Mouse (Mus musculus) c-Kit-negative CD71-positive TER-119-positive erythroid progenitor cells, embryonic 14.5 days (primary cell): Measurements from ENCODE around the gene Topbp1.

ENCODE experiments used
- DNase-seq: peaks from one replicate; pipeline ENCODE4 v3.0.0-alpha.2; 2013; ENCODE audit warnings: low read depth, low spot score

Topbp1 gene

DNA sequence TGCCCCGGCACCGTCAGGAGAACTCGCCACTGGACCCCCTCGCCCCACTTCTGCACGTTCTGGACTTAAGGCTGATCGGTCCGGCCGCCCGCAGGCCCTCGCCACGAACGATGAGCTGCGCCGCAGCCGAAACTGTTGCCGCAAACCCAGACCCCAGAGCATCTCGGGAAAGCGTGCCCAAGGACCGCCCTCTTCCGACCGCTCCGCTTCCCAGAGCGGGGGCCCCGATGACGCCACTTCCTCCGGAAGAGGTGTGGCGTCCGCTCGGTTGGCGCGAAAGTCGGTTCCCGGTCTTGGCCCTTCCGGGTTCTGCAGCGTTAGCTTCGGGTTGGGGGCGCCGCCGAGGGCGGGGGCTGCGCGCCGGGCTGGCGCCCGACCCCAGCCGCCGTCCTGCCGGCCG is at the start of gene Topbp1, which contains the start of gene 1300017J02Rik:
Gene Topbp1, plus strand, starts transcription at position 289 of the 400 bp plus-strand sequence.
Gene 1300017J02Rik, minus strand, starts transcription at position 156 of the 400 bp plus-strand sequence.
- DNase-seq, result peak; percentile 85

DNA sequence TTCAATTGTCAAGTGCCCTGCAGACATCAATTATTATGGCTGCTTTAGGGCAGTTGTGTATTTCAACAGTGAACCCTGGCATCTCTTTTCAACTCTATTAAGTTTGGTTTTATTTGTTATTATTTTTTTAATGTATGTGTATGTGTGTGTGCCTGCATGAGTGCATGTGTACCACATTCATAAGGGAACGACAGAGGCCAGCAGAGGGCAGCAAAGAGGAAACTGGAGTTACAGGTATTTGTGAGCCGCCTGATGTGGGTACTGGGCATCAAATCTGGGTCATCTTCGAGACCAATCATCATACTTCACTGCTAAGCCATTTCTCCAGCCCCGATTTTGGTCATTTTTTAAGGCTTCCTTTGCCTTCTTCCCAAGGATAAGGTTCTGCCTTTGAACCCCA is 39.2 kb upstream of the Topbp1 start:
- no peak for DNase-seq

DNA sequence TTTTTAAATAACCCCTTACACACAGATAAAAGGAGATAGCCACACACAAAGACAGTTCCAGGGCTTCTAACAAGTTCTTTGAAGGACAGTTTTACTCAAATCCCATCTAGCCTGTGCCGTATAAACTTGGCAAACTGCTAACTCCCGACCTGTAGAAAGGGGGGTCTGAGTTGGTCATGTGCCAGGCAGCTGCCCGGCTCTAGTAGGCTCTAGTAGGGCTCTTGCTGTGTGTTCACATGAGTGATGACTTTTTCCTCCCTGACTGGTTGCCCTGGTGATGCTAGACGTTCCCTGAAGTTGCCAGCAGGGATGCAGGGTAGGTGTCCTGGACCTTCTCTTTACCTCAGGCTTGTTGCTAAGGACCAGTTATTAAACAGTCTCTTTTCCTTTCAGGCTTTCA is 33.9 kb upstream of the Topbp1 start:
- no peak for DNase-seq

DNA sequence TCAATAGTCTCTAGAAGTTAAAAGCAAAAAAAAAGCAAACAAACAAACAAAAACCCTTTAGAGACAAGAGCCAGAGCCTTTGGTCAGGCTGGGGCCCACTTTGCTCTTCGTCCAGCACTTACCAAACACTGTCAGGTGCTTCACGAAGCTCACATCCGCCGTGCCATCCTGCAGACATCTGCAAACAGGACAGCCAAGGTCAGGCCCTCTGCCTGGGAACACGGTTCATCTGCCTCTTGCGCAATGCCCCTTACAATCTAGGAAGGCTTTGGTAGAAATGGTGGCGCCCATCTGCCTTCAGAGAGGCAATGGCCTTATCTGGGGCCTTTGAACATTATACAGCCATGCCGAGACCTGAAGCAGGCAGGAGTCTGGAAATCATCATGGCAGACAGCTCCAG is 30.2 kb upstream of the Topbp1 start:
- DNase-seq, result no peak

GRCm38 (mm10) chr9:103275676-103276075 is 29.3 kb upstream of the Topbp1 start:
- no peak for DNase-seq

- DNase-seq, result no peak
Measured at GRCm38 (mm10) chr9:103276876-103277275, 28.1 kb upstream of the Topbp1 start.

GRCm38 (mm10) chr9:103286396-103286795 is 18.6 kb upstream of the Topbp1 start:
- no peak for DNase-seq

- DNase-seq, result peak; percentile 31
Measured at GRCm38 (mm10) chr9:103286901-103287422, 18.1 kb upstream of the Topbp1 start.

DNA sequence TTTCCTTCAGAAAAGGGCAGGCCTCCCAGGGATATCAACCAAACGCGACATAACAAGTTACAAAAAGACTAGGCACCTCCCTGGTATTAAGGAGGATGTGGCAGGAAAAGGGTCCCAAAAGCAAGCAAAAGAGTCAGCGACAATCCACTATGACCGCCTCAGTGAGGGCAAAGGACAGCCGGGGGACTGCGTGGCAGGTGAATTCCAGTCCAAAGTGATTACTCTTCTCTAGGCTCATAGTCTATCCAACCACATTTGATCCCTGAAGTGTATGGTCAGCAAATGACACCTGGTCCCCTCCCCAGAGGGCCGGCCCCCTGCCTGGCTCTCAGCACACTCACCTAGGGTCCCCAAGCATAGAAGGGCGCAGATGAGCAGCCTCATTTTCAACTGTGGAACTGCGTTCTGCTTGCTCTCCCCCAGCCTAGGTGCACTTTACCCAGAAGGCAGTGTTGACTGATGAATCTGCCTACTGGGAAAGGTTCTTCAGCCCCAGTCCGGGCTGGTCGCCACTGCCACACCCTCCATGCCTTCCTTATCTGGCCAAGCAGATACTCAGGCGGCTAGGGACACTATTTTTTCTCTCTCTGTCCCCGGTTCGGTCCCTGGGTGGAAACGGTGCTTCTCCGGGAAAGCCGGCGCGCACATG is 17.1 kb upstream of the Topbp1 start:
- peak; percentile 84 for DNase-seq

DNA sequence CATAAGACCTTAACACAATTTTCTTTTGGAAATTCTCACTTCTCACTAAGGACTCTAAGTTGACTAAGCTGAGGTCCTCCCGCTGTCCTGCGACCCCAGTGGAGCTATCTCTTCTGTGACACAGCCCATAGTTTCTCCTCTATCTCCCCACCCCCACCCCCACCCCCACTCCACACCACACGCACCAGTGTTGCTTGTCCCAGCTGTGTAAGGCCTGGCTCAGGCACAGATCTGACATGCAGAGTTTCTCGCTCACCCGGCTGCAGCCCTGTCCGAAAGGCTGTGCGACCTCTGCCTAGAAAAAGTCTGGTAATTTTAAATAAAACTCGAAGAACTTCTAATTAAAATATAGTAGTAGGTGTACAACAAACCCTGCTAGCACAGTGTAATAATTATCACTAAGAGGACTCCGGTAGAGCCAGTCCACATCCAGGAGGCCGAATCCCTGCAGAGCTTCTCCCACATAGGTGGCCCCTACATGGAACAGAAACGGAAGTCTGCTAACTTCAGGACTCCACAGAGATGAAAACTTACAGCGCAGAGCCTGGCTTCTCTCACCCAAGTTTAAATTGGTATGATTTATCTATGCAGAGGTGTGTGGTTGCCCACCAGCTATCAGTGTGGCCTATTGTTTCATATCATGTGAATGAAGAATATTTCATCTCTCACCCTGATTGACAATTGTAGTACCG is 16.4 kb upstream of the Topbp1 start:
- DNase-seq, result no peak

DNA sequence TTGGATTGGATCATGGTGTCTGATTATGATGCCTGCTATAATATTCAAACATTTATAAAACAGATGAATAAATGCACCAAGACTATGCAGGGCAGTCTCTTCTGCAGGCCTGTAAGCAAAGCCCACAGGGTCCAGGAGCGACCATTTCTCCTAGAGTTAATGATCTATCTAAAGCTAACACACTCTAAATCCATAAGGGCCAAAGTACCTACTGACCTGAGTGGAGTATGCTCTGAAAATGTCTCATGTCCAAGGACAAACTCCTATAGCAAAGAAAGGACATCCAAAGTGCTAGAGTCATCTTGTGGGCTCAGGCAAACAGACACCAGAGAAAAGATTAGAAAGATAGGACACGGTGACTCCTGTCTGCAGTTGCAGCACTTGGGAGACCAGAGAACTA is 10.5 kb upstream of the Topbp1 start:
- DNase-seq, result no peak

GRCm38 (mm10) chr9:103301086-103301485 is 3.9 kb upstream of the Topbp1 start:
- DNase-seq, result no peak

GRCm38 (mm10) chr9:103302239-103302638 is 2.8 kb upstream of the Topbp1 start:
- DNase-seq, result no peak

- peak; percentile 67 for DNase-seq
Measured at GRCm38 (mm10) chr9:103302666-103303065, 2.3 kb upstream of the Topbp1 start.

- DNase-seq, result no peak
Measured at GRCm38 (mm10) chr9:103305332-103306041, 472 bp downstream of the Topbp1 start.

- no peak for DNase-seq
Measured at GRCm38 (mm10) chr9:103309832-103310231, 4.8 kb downstream of the Topbp1 start.

- no peak for DNase-seq
Measured at GRCm38 (mm10) chr9:103324678-103325077, 19.7 kb downstream of the Topbp1 start.

DNA sequence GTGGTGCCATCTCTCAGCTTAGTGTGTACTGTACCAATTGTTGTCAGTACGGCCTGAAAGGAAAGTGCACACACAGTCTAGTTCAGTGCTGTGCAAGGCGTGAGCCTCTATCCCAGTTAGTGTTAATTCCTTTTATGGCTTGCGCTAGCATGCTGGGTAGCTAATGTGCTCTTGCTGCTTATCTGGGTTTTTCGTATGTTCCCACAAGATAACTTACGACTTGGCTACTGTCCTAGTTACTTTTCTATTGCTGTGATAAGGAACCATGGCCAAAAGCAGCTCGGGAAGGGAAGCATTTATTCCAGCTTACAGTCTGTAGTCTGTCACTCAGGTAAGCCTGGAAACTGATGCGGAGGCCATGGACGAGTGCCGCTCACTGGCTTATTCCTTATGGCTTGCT is 21.4 kb downstream of the Topbp1 start:
- peak; percentile 52 for DNase-seq

- DNase-seq, result no peak
Measured at GRCm38 (mm10) chr9:103332663-103333062, 27.6 kb downstream of the Topbp1 start.

- no peak for DNase-seq
Measured at GRCm38 (mm10) chr9:103336912-103337311, 31.9 kb downstream of the Topbp1 start.

- no peak for DNase-seq
Measured at GRCm38 (mm10) chr9:103347045-103347444, 42.0 kb downstream of the Topbp1 start.

DNA sequence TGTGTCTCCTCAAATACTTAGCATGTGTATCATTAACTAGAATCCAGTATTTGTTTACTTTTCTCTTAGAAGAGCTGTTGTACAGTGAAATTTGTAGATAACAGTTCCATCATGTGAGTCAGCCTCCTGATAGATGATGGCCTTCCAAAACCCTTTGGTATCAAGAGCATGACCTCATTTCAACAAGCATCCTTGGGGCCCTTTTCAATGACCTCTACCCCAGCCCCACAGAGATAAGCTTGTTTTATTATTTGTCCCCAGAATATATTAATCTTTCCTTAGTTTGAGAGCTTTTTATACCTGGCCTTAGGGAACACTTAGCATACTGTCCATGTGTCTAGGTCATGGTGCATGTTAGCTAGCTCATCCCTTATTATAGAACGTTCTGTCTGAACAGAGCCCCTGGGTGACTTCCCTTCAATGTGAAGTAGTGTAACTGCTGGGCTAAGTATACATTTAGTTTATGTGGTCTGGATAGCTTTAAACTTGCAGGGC is 43.0 kb downstream of the Topbp1 start:
- DNase-seq, result no peak
